Mouse (Mus musculus) splenic B cell, adult 2 months (primary cell): ENCODE results near the gene Tefm.
"Not testable (repeated sequence)": the region's sequence is repeated elsewhere in the genome, so short reads cannot be mapped to it uniquely, and the experiment has no call there.

Experiments
- DNase-seq: peaks from one replicate; pipeline ENCODE4 v3.0.0-alpha.2; 2011; ENCODE audit warnings: low read depth, low spot score
- H3K27me3 ChIP-seq: 2 replicates; pipeline ENCODE4 v1.6.1; 2012; ENCODE audit warnings: mild to moderate bottlenecking, low read length, moderate library complexity, mixed read lengths; ENCODE audit not compliant: control insufficient read depth, poor library complexity, insufficient read depth, severe bottlenecking
- H3K36me3 ChIP-seq: 2 replicates; pipeline ENCODE4 v1.6.1; 2012; ENCODE audit warnings: mild to moderate bottlenecking, low read length, moderate library complexity, mixed read lengths; ENCODE audit not compliant: control insufficient read depth, poor library complexity, insufficient read depth, severe bottlenecking

Tefm gene

GRCm38 (mm10) chr11:80148974-80149373, 7.0 kb upstream of the Tefm start:
- DNase-seq, H3K36me3 ChIP-seq, H3K27me3 ChIP-seq: not testable (repeated sequence)

- H3K27me3 ChIP-seq, result no peaks in the 10 kb centered on the region
- DNase-seq, result no peak
- no peaks in the 10 kb centered on the region for H3K36me3 ChIP-seq
These were observed 6.3 kb upstream of the Tefm start for GRCm38 (mm10) chr11:80148313-80148712.

DNA sequence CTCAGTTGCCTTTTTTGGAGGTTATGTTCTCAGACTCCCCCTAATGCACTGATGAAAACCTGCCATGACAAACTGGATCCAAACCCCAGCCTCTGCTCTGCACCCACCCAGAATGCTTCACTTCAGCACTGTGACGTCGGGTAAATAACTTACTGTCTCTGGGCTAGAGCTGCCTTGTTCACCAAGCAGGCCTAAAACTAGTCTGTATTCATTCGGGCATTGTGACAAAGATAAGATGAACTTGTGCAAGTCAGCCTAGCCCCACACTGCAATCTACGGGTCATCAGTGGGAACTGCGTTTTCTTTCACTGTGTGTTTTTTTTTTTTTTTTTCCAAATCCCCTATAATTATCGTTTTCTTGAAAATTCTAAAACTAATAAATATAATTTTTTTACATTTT, 5.8 kb upstream of the Tefm start:
- H3K36me3 ChIP-seq, result no peaks in the 10 kb centered on the region
- no peak for DNase-seq
- no peaks in the 10 kb centered on the region for H3K27me3 ChIP-seq

DNA sequence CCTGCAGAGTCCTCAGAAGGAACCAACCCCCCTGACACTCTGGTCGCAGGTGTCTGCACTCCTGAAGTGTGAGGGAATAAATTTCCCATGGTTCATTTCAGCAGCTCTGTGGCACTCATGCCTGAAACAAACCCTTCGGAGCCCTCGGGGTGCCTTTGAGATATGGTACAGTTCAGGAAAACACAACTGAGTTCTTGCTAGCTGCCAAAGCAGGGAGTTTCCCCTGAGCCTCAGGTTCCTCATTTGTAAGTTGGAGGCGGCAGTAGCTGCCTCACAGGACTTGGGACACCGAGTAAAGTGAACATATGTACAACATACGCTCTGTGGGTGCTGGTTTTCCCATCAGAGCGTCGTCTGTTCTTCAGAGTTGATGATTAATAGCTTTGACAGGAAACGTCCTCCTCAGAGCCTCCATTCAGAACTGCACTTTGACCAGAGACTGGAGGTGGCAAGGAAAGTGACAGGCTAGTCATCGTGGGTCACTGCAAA, 3.9 kb upstream of the Tefm start:
- no peaks in the 10 kb centered on the region for H3K36me3 ChIP-seq
- DNase-seq, result peak; percentile 78
- H3K27me3 ChIP-seq, result no peaks in the 10 kb centered on the region

GRCm38 (mm10) chr11:80142872-80143271, 897 bp upstream of the Tefm start:
- DNase-seq, result no peak
- Histone ChIP-seq H3K36me3 (no peaks in the 10 kb centered on the region), H3K27me3 (no peaks in the 10 kb centered on the region)

DNA sequence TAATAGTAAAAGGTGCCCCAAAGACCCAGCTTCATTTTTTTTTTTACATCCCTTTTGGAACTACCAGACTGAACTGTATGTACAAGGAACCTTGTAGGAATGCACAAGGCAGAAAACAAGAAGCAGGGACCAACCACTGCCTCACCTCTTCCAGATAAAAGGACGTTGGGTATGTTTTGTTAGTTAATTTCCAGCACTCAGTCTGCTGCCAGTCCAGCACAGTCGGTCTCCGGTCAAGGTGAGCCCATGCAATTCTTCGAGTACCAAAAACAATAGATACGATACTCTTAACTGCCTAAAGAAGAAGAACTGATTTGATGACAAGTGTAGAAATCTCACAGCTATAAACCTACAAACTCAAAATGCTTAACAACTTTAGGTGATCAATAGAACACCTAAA, 4.2 kb downstream of the Tefm start:
- Histone ChIP-seq H3K27me3 (no peaks in the 10 kb centered on the region), H3K36me3 (0 out of 2 replicates have a peak, but pooled peaks cover 2% of the 10 kb centered on the region)
- no peak for DNase-seq

DNA sequence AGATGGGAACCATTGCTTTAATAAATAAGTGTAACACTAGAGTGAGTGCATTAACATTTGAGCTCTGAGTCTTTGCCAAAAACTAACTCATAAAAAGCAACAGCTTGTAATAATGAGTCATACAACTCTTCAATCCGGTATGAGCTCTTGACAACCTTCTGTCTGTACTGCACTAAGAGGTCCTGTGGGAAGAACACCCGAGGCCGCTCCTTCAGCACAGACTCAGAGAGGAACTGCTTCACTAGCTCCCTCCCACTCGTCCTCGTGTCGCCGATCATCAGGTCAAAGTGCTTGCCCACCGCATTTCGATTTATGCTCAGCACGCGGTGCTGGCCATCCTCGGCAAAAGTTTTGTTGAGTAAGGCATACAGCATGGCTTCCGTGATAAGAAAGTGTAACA, 5.2 kb downstream of the Tefm start:
- H3K36me3 ChIP-seq, result 0 out of 2 replicates have a peak, but pooled peaks cover 2% of the 10 kb centered on the region
- no peak for DNase-seq
- no peaks in the 10 kb centered on the region for H3K27me3 ChIP-seq

DNA sequence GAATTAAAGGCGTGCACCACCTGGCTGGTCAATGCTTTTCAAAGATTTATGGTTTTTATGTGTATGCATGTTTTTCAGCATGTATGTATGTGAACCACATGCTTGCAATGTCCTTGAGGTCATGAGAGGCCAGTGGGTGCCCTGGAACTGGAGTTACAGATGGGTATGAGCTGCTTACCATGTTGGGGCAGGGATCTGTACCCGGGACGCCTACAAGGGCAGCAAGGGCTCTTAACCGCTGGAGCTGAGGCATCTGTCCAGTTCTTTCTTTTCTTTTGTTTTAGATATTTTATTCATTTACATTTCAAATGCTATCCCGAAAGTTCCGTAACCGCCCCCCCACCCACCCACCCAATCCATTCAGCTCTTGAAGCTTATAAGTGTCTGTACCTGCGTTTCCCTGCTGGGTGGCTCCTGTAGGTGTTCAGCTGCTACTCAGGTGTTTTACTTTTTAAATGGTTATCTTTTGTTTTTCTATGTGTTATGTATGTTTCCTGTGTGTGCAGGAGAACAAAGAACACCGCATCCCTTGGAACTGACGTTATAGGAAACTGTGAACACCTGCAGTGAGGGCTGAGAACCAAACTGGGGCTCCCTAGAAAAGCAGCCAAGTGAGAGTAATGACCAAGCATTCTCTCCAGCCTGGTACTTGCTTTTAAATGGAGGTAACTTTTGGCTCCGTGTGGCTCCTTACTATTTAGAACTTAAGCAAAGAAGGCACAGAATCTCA, 5.9 kb downstream of the Tefm start:
- no peak for DNase-seq
- Histone ChIP-seq H3K27me3 (no peaks in the 10 kb centered on the region), H3K36me3 (0 out of 2 replicates have a peak, but pooled peaks cover 2% of the 10 kb centered on the region)

- DNase-seq, result no peak
- 0 out of 2 replicates have a peak, but pooled peaks cover 2% of the 10 kb centered on the region for H3K36me3 ChIP-seq
- no peaks in the 10 kb centered on the region for H3K27me3 ChIP-seq
These were observed 7.2 kb downstream of the Tefm start for GRCm38 (mm10) chr11:80134744-80135143.

DNA sequence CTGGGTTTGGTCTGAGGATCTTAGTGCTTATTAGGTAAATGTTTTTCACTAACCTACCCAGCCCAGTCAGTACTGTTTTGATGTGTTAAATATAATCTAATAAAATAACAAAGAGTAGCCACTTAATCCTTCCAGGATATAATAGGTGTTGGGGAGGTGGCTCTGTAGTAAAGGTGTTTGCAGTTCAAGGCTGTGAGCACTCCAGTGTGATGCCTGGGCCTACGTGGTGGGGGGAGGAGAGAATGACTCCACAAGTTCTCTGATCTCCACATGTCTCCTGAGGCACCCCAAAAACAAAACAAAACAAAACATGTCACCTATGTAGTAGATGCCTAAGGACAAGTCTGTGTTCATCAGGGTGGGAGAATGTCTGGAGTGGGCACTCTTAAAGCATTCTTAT, 9.9 kb downstream of the Tefm start:
- DNase-seq, result no peak
- no peaks in the 10 kb centered on the region for H3K36me3 ChIP-seq

DNA sequence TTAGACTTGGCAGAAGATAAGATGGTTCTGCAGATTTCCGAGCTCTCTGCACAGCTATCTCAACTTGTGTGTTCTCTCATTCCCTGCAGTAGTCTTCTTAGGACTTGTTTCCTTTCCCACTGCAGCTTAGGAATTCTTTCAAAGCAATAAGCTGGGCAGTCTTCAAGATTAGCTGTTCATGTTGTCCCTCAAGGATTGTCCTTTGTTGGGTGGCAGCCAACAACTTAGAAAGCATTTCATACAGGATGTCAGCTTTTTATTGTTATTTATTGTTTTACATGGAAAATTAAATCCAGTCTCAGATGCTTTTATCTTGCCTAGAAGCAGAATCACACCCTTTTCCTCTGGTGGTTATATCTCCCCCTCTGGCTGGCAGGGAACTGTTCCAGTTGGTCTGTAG, 25.6 kb downstream of the Tefm start:
- no peak for DNase-seq
- H3K27me3 ChIP-seq, result no peaks in the 10 kb centered on the region
- H3K36me3 ChIP-seq, result peaks cover 5% of the 10 kb centered on the region; the same call in 1 of the 2 replicates

More for the DNA sequence above, 9.9 kb downstream of the Tefm start:
- H3K27me3 ChIP-seq, result no peaks in the 10 kb centered on the region

- no peaks in the 10 kb centered on the region for H3K36me3 ChIP-seq
- DNase-seq, result no peak
- H3K27me3 ChIP-seq, result no peaks in the 10 kb centered on the region
These were observed 37.6 kb downstream of the Tefm start for GRCm38 (mm10) chr11:80104407-80104806.

DNA sequence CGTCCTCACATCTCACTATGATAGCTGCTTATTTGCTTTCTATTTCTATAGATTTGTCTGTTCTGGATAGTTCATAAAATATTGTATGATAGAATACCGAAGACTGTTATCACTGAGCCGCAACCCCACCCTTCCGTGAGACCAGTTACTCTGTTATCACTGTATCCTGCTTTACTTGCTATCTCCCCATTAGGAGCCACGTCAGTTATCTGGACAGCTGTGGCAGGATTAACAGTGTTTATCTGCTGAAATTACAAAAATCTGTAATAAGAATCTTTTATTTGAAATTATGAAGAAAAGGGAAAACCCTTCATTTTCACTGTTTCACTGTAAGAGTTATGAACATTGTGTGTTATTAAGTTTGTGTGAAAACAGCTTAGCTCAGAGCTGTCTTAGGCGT, 40.7 kb downstream of the Tefm start:
- no peaks in the 10 kb centered on the region for H3K36me3 ChIP-seq
- no peaks in the 10 kb centered on the region for H3K27me3 ChIP-seq
- no peak for DNase-seq

- Histone ChIP-seq H3K36me3 (no peaks in the 10 kb centered on the region; the same call in 1 of the 2 replicates), H3K27me3 (no peaks in the 10 kb centered on the region)
- DNase-seq, result no peak
These were observed 43.4 kb downstream of the Tefm start for GRCm38 (mm10) chr11:80098444-80099056.

DNA sequence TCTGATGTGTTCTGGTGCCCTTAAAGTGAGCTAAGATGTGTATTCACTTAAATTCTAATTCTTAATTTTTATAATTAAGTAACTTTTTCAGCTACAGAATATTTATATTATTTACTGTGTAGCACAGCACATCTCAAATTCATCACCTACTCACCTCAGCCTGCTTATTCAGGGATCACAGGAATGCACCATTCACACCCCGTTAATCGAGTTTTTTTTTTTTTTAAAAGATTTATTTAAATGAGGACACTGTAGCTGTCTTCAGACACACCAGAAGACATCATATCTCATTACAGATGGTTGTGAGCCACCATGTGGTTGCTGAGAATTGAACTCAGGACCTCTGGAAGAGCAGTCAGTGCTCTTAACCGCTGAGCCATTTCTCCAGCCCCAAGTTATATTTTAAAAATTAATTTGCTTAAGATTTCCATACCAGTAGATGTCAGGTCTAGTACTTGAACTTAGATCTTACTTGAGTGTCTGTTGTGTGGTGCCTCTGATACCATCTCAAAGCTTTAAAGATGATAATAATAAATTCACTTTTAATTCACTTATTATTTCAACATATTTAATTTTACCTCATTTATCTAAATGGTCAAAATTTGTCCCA, 51.3 kb downstream of the Tefm start:
- no peak for DNase-seq
- Histone ChIP-seq H3K36me3 (no peaks in the 10 kb centered on the region; the same call in 1 of the 2 replicates), H3K27me3 (no peaks in the 10 kb centered on the region)
